10 mouse cellular contexts compared by ENCODE assay signal in genomic region chr11:54862621-54863520, GRCm38 (mm10). TPM values are rescaled to one million over a fixed set of nuclear protein-coding genes. Genes with fewer than 3 reads are reported as not detected.
DNase-seq lines count a peak whose midpoint lies in the region; ATAC-seq lines count a peak whose summit lies in the region.
"Had no signal": no experiment of that assay in that cellular context is flagged by ENCODE, and none has a peak within 500 bp of the region (broad histone marks: within the 10 kb centered on the region; RNA-seq: fewer than 3 reads in every experiment).

No protein-coding gene starts in this region.

- peaks cover 23% of the 10 kb centered on the region for H3K4me1 ChIP-seq in hindbrain, embryonic 14.5 days (replicated peaks; ENCODE audit: control insufficient read depth, insufficient read depth, low read length)
- H3K4me1 ChIP-seq in limb, embryonic 10.5 days, result peaks cover 20% of the 10 kb centered on the region

- H3K9ac ChIP-seq in hindbrain, embryonic 14.5 days, result no peak overlapping the region
- H3K9ac ChIP-seq: embryonic facial prominence, embryonic 13.5 days had no signal

- no peak overlapping the region for H3K4me2 ChIP-seq in hindbrain, embryonic 14.5 days (replicated peaks)
- H3K4me2 ChIP-seq: embryonic facial prominence, embryonic 13.5 days had no signal

- no peak for ATAC-seq in hindbrain, embryonic 14.5 days (ENCODE audit: low FRiP score)

- DNase-seq in layer of hippocampus, adult 11-12 months (ENCODE audit: low spot score), result peak; percentile 74
- no peak for DNase-seq in layer of hippocampus, adult 9-10 months (ENCODE audit: low spot score)
- DNase-seq in MN1 (ENCODE audit: low spot score), result peak; percentile 68
- DNase-seq in cerebellum, adult 9-10 months, result peak; percentile 69
- DNase-seq in hindbrain, embryonic 14.5 days (ENCODE audit: low spot score), result peak; percentile 65
- peak; percentile 58 for DNase-seq in limb, embryonic 10.5 days (ENCODE audit: low spot score)
- peak; percentile 82 for DNase-seq in retina, embryonic 14.5 days (ENCODE audit: low spot score)
- DNase-seq in urinary bladder, adult 18-20 months (ENCODE audit: low spot score in 2 of 2), result no peak

- no peaks in the 10 kb centered on the region for H3K27me3 ChIP-seq in hindbrain, embryonic 14.5 days (ENCODE audit: control insufficient read depth, insufficient read depth, low read length)
- no peaks in the 10 kb centered on the region for H3K27me3 ChIP-seq in limb, embryonic 10.5 days (ENCODE audit: low read depth, poor library complexity, severe bottlenecking)
- H3K27me3 ChIP-seq: embryonic facial prominence, embryonic 13.5 days had no signal

- no peak overlapping the region for H3K27ac ChIP-seq in hindbrain, embryonic 14.5 days
- no peak overlapping the region for H3K27ac ChIP-seq in limb, embryonic 10.5 days
- H3K27ac ChIP-seq: embryonic facial prominence, embryonic 13.5 days; macrophage had no signal

- no peaks in the 10 kb centered on the region for H3K9me3 ChIP-seq in hindbrain, embryonic 14.5 days (ENCODE audit: control insufficient read depth, low read length)
- H3K9me3 ChIP-seq in limb, embryonic 10.5 days (replicated peaks), result no peaks in the 10 kb centered on the region
- H3K9me3 ChIP-seq: embryonic facial prominence, embryonic 13.5 days had no signal

- H3K4me3 ChIP-seq in hindbrain, embryonic 14.5 days (replicated peaks; ENCODE audit: low read length), result no peak overlapping the region
- no peak overlapping the region for H3K4me3 ChIP-seq in limb, embryonic 10.5 days
- H3K4me3 ChIP-seq: embryonic facial prominence, embryonic 13.5 days had no signal

- WGBS in hindbrain, embryonic 14.5 days, result 46% methylated on average over 10 of the region's 10 CpGs
- WGBS in limb, embryonic 10.5 days, result 47% methylated on average over 10 of the region's 10 CpGs

- no peaks in the 10 kb centered on the region for H3K36me3 ChIP-seq in hindbrain, embryonic 14.5 days (replicated peaks; ENCODE audit: control insufficient read depth, insufficient read depth)
- H3K36me3 ChIP-seq in limb, embryonic 10.5 days, result peaks cover under 1% of the 10 kb centered on the region; the same call in 1 of the 2 replicates
- H3K36me3 ChIP-seq: embryonic facial prominence, embryonic 13.5 days had no signal

RNA-seq across cellular contexts. Expression of gene Lyrm7, which starts 2.2 kb away (rescaled TPM):
- polyA plus RNA-seq in hindbrain, embryonic 14.5 days (2014; fragmentation: Nextera tagmentation; extraction: Ambion mirVana), result 11.8 and 12.6 TPM in 2 replicates
- polyA plus RNA-seq in limb, embryonic 10.5 days (2016; fragmentation: Nextera tagmentation; extraction: Ambion mirVana), result 6.5 and 7.9 TPM in 2 replicates

RNA-seq across cellular contexts. Expression of gene Hint1, which starts 3.3 kb away (rescaled TPM):
- 791 and 878 TPM in 2 replicates for polyA plus RNA-seq in hindbrain, embryonic 14.5 days (2014; fragmentation: Nextera tagmentation; extraction: Ambion mirVana)
- polyA plus RNA-seq in limb, embryonic 10.5 days (2016; fragmentation: Nextera tagmentation; extraction: Ambion mirVana), result 550 and 645 TPM in 2 replicates

RNA-seq across cellular contexts. Expression of gene Gpx3, which starts 39.4 kb away (rescaled TPM):
- 67.6 and 73.6 TPM in 2 replicates for polyA plus RNA-seq in hindbrain, embryonic 14.5 days (2014; fragmentation: Nextera tagmentation; extraction: Ambion mirVana)
- polyA plus RNA-seq in limb, embryonic 10.5 days (2016; fragmentation: Nextera tagmentation; extraction: Ambion mirVana), result 52.0 and 60.7 TPM in 2 replicates

Comparison
In these comparisons a context has a peak if more than half of its experiments do, and no peak if none do; other contexts are left out.
1. DNase-seq: peak in layer of hippocampus, adult 11-12 months (single experiment), MN1 (single experiment), cerebellum, adult 9-10 months (single experiment), hindbrain, embryonic 14.5 days (single experiment), limb, embryonic 10.5 days (single experiment) and retina, embryonic 14.5 days (single experiment); none in layer of hippocampus, adult 9-10 months (single experiment) and urinary bladder, adult 18-20 months (0 of 2).